Mouse (Mus musculus) embryonic fibroblast, embryonic 13.5 days (primary cell): ENCODE data around the gene Sult4a1.
"Not testable (repeated sequence)": the region's sequence is repeated elsewhere in the genome, so short reads cannot be mapped to it uniquely, and the experiment has no call there.

Experiments
- CTCF ChIP-seq: IDR thresholded peaks from 2 replicates; pipeline ENCODE4 v1.5.1; 2011; ENCODE audit warnings: mild to moderate bottlenecking, control low read depth, low read length, moderate library complexity, borderline replicate concordance; ENCODE audit not compliant: insufficient read depth
- POLR2A ChIP-seq: IDR thresholded peaks from 2 replicates; pipeline ENCODE4 v1.6.1; 2011; ENCODE audit warnings: low read depth, mild to moderate bottlenecking, control low read depth, low read length, moderate library complexity

DNA sequence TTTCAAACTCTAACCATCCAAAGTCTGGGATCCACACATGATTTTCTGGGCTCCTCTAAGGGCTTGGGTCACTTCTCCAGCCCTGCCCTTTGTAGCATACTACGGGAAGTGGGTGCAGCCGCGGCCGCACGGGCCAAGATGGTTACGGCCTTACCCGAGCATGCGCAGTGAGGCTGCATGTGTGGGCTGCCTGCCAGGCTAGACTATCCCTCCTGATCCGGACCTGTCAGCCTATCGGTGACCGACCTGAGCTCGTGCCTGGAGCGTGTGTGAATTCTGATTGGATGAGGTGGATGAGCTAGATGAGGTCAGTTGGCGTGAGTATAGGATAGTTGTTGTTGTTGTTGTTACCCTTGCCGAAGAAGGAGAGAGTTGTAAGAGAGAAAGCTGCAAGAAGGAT lies 8.0 kb downstream of the Sult4a1 start:
- not testable (repeated sequence) for TF ChIP-seq POLR2A, CTCF
